Mouse (Mus musculus) activated CD4-positive, CD25-positive, alpha-beta regulatory T cell, adult 4 months (primary cell): ENCODE measurements around the gene Scarb1. TPM values are rescaled to one million over a fixed set of nuclear protein-coding genes. Genes with fewer than 3 reads are reported as not detected.

Experiments
- ATAC-seq: one replicate; pipeline ENCODE4 v1.8.0; 2017
- polyA plus RNA-seq, 2 experiments: library from polyadenylated mRNA; unstranded; fragments of 100-300 nt; shearing (Covaris generic); gene quantifications; one replicate each; pipeline ENCODE4 v1.2.1; 2017

Gene Scarb1
- polyA plus RNA-seq, 2 experiments from 2014 or later, result 8.8 to 9.4 TPM

GRCm38 (mm10) chr5:125330656-125331055 lies 10.2 kb downstream of the Scarb1 start:
- no peak for ATAC-seq

- no peak for ATAC-seq
Measured at GRCm38 (mm10) chr5:125330191-125330590, 10.7 kb downstream of the Scarb1 start.

GRCm38 (mm10) chr5:125327596-125328385 lies 13.1 kb downstream of the Scarb1 start:
- ATAC-seq, result no peak

GRCm38 (mm10) chr5:125326351-125326750 lies 14.5 kb downstream of the Scarb1 start:
- ATAC-seq, result no peak

GRCm38 (mm10) chr5:125325931-125326330 lies 15.0 kb downstream of the Scarb1 start:
- no peak for ATAC-seq

GRCm38 (mm10) chr5:125325285-125325684 lies 15.6 kb downstream of the Scarb1 start:
- no peak for ATAC-seq

- no peak for ATAC-seq
Measured at GRCm38 (mm10) chr5:125323939-125324480, 16.9 kb downstream of the Scarb1 start.

- no peak for ATAC-seq
Measured at GRCm38 (mm10) chr5:125323128-125323527, 17.8 kb downstream of the Scarb1 start.

GRCm38 (mm10) chr5:125321836-125322235 lies 19.1 kb downstream of the Scarb1 start:
- no peak for ATAC-seq

GRCm38 (mm10) chr5:125319057-125319800 lies 21.7 kb downstream of the Scarb1 start:
- ATAC-seq, result no peak

GRCm38 (mm10) chr5:125317953-125318352 lies 22.9 kb downstream of the Scarb1 start:
- no peak for ATAC-seq

GRCm38 (mm10) chr5:125317296-125317695 lies 23.6 kb downstream of the Scarb1 start:
- no peak for ATAC-seq

GRCm38 (mm10) chr5:125316771-125317170 lies 24.1 kb downstream of the Scarb1 start:
- ATAC-seq, result no peak

GRCm38 (mm10) chr5:125315110-125315509 lies 25.8 kb downstream of the Scarb1 start:
- ATAC-seq, result no peak

GRCm38 (mm10) chr5:125313991-125314390 lies 26.9 kb downstream of the Scarb1 start:
- no peak for ATAC-seq

GRCm38 (mm10) chr5:125312970-125313597 lies 27.8 kb downstream of the Scarb1 start:
- no peak for ATAC-seq

- no peak for ATAC-seq
Measured at GRCm38 (mm10) chr5:125310986-125311385, 29.9 kb downstream of the Scarb1 start.

GRCm38 (mm10) chr5:125309193-125309592 lies 31.7 kb downstream of the Scarb1 start:
- no peak for ATAC-seq

GRCm38 (mm10) chr5:125306824-125307223 lies 34.1 kb downstream of the Scarb1 start:
- ATAC-seq, result no peak

- peak; percentile 61 for ATAC-seq
Measured at GRCm38 (mm10) chr5:125306372-125306771, 34.5 kb downstream of the Scarb1 start.

GRCm38 (mm10) chr5:125305229-125306081 lies 35.4 kb downstream of the Scarb1 start:
- ATAC-seq, result no peak

GRCm38 (mm10) chr5:125304245-125304856 lies 36.5 kb downstream of the Scarb1 start:
- no peak for ATAC-seq
